Mouse (Mus musculus) adrenal gland, postnatal 25 days (tissue): Measurements from ENCODE around the gene Fto. TPM values are rescaled to one million over a fixed set of nuclear protein-coding genes. Genes with fewer than 3 reads are reported as not detected.

Source experiments
- DNase-seq: peaks from one replicate; pipeline ENCODE4 v3.0.0; 2021; ENCODE audit warnings: mixed read lengths
- total RNA-seq: library from RNA; stranded (reverse); gene quantifications from 2 replicates; pipeline ENCODE4 v1.2.3, GENCODE M21; 2021

Gene Fto
- total RNA-seq, 1 experiment from 2014 or later = 82.7 TPM

DNA sequence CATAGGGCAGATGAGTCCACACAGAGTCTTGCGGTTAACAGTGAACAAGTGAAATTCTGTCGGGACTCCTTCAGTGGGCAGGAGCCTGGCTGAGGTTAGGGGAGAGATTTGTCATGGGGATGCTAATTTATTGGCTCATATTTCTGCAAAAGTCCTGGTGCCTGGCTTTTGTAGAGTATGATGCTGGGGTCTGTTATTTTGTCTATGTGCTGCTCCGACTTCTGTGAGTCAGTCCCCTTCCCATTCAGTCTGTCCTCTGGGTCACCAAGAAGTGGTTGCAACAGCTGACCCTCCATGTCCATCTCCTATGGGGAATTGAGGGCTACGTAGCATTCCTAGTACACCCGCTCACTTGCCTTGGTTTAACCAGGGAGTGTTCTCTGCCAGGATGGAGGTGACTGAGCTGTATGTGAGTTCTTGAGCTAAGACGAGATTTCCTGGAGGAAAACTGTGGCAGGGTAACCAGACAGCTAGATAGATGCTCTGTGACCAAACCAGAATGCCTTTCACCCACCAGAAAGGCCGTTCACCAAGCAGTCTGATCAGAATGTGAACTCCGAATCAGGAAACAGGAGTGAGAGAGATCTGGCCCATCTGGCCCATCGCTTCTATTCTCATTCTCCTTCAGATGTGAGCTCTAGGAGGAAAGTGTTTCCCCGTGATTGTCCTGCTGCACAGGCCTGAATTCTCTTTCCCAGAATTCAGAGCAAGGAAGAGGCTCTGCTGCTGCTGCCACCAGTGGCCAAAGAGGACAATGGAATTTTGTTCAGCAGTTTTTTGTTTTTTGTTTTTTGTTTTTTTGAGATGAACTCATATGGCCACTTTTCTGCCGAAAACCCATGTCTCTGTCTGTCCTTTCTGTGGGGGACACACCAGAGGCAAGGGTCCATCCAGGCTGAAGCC is 302.7 kb downstream of the Fto start:
- DNase-seq = no peak

- no peak for DNase-seq
Observed at GRCm38 (mm10) chr8:91617772-91618171, 304.4 kb downstream of the Fto start.

DNA sequence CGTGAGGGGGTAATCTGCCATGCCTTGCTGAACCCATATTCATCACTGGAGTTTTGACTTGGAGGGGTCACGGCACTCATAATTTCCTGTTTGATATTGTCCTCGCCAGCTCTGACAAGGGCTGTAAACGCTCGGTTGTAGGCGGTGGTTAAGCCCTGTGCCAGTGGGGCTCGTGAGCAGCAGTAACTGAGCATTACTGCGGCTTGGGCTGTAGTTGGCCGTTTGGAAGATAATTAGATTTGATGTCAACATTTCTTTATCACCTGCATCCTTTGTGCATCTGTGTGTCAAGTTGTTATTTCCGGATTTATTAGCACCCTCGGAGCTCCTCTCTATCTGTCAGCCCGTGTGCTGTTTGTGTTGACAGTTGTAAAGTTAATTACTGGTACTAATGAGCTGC is 309.4 kb downstream of the Fto start:
- no peak for DNase-seq

DNA sequence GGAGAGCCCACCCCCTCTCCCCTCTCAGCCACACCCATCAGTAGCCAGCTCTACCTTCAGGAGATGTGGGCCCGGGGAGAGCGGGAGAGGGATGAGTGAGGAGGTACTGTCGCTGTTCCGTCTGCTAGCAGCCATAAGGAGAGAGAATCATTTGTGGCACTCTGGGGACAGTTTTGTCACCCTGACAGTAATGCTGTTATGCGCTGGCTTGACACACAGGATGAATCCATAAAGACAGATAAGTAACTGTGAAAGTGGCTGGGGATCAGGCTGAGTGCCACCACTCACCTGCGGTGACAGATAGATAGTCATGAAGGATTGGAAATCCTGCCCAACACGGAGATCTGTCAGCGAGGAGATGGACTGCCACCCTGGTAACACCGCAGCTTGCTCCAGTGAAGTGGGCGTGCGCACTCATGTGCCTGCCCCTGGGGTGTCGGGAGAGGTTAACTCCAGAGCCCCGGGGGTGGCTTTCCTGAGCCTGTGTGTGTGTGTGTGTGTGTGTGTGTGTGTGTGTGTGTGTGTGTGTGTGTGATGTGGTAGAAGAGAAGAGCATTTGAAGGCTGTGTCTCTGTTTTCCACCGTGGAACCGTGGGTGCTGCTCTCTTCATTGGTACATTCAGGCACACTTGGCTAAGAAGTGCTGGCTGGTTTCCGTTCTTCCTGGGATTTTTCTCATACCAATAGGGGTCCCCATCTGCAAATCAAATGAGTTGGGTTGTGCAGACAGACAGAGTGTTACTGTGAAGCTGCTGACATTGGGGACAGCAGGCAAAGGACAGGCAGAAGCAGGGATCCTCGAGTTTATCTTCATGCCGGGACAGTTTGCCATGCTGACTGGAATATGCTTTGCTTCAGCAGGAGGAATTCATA is 312.6 kb downstream of the Fto start:
- no peak for DNase-seq

- DNase-seq = no peak
Observed at GRCm38 (mm10) chr8:91629594-91629993, 316.3 kb downstream of the Fto start.

- no peak for DNase-seq
Observed at GRCm38 (mm10) chr8:91630320-91631033, 317.2 kb downstream of the Fto start.

DNA sequence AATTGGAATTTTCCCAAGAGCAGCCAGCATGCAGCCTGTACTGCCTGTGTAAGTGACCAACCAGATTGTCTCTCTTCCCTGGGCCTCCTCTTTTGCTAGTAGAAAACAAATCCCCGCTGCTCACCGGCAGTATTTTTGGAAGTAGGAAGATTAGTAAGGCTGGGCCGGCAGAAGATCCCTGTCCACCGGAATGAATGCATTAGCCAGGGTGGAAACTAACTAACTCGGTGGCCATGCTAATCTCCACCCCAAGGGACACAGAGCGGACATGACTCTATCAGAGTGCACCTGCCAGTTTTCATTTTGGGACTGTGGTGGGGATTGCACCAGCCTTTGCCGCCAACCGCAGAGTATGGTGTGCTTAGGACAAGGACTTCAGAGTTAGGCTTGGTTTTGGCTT is 319.1 kb downstream of the Fto start:
- no peak for DNase-seq

DNA sequence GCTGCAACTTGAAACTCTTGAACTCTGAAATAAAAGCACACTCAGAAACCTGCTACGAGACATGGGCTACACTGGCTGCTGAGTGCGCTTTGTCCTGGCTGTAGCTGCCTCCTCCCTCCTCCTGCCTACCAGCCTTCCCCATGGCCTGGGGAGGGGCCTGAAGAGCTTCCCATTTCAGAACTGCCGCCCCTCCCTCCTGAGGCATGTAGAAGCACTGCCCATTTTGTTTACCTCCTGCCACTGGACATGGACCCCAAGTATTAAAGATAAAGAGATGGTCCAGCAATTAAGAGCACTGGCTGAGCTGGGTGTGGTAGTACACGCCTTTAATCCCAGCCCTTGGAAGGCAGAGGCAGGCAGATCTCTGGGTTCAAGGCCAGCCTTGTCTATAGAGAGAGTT is 322.1 kb downstream of the Fto start:
- no peak for DNase-seq

- DNase-seq = no peak
Observed at GRCm38 (mm10) chr8:91636887-91637286, 323.6 kb downstream of the Fto start.

DNA sequence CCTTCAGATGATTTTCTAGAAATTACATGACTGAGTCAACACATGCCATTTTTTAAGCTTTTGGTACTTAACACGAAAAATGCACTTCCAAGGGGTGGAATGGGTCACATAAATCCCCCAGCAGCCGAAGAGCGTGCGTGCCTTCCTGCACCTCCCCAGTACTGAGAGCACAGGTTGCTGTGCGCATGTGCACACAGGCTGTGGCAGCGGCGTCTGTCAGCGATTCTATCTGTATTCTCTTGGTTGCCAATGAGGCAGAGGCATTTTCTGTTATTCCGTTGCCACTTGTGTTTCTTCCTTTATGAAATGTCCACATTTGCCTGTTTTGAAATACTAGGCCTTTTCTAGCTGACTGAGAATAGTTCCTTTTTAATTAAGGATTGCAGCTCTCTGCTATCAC is 324.4 kb downstream of the Fto start:
- no peak for DNase-seq

GRCm38 (mm10) chr8:91638256-91638655 is 324.9 kb downstream of the Fto start:
- DNase-seq = no peak

DNA sequence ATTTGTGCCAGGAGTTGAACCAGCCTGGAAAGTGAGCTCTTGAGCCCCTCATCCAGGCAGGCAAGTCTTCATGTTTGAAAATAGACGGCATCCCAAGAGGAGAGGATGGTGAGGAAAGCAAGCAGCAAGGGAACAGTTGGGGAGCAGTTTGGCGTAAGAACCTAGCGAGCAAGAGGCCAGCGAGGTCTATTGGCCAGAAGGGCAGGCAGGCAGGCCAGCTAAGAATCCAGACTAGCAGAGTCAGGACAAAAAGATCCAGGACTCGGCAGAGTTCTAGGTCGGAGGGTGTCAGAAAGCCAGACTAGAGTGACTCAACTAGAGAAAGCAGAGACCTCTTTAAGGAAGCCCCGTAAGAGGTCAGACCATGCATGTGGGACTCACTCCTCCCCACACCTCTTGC is 327.1 kb downstream of the Fto start:
- no peak for DNase-seq

DNA sequence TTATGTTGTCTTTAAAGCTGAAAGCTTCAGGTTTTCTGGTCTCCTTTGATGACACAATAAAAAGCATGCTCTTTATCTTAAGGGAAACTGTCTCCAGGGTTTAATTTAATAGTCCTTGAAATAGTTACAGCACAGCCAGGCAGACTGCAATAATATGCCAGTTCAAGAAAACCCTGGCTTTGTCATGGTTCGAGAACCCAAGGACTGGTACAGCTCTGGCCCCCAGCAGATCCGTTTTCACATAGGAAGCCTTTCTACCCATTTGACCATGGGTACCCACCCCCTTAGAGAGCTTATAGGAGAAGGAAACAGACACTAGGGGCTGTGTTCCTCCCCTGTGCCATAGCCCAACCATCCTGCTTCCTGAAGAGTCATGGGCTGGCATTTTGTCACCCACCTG is 332.2 kb downstream of the Fto start:
- no peak for DNase-seq

GRCm38 (mm10) chr8:91647959-91648358 is 334.6 kb downstream of the Fto start:
- no peak for DNase-seq

DNA sequence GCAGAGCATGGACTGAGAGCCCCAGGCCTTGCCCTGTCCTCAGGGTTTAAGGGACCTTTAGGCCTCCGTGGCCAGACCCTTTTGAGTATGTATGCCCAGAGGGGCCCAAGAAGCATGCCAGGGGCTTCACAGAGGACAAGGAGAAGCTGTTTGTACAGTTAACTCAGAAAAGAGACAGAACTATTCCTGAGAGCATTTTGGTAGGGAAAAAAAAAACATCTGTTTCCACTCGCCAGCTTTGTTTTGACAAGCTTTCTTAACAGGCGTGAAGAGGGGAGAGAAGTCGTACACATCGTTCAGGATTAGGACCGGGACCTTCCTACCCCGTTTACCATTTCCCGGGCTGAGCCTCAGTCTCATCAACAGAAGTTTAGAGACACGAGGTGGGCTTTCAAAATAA is 335.5 kb downstream of the Fto start:
- DNase-seq = no peak

- DNase-seq = peak; percentile 15
Observed at GRCm38 (mm10) chr8:91653561-91653960, 340.2 kb downstream of the Fto start.

GRCm38 (mm10) chr8:91657381-91657780 is 344.1 kb downstream of the Fto start:
- DNase-seq = no peak

GRCm38 (mm10) chr8:91660879-91661278 is 347.6 kb downstream of the Fto start:
- no peak for DNase-seq

DNA sequence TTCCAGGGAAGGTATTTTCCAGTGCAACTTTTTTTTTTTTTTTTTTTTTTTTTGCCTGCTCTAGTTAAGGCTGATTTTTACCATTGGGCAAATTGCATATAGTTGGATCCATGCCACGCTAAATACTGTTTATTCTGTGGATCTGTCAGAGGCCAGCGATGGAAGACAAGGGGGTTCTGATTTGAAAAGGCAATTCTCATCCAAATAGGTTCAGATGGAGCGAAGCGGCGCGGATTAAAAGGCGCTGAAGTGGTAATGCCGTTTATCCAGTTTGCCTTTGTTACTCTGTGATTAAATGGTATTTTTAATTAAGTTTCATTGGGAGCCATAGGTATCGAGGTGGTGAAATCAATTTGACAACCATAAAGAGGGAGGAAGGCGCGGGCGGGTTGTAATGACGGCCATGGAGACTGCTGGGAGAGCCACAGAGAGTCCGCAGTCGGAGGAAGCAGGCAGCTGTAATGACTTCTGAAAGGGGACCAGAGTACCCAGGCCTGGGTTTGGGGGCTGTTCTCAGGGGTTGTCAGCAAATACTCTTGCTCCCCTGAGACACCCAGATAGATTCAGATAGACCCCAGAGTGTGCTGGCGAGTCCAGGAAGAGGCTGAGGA is 356.2 kb downstream of the Fto start:
- DNase-seq = no peak

- DNase-seq = no peak
Observed at GRCm38 (mm10) chr8:91676928-91677327, 363.6 kb downstream of the Fto start.

- DNase-seq = no peak
Observed at GRCm38 (mm10) chr8:91679451-91679850, 366.1 kb downstream of the Fto start.

DNA sequence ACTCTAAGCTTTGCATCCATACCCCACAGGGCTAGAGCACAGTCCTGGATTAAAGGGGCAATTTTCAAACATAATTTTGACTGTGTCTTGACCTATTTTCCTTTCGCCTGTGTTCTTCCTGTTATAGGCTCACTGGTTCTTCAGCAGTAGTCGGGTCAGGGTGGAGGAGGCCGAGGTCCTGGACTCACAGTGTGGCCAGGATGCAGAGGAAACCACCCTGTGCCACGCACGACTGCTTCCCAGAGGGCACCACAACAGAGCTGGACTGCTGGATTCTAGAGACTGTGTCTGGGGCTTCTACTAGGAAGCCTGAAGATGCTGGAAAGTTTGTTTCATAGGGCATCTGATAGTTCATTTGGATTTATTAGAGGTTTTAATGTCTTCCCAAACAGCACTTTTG is 366.8 kb downstream of the Fto start:
- no peak for DNase-seq
